Mouse (Mus musculus) kidney, adult 2 months (tissue): ENCODE data around the gene Edc3. TPM values are rescaled to one million over a fixed set of nuclear protein-coding genes. Genes with fewer than 3 reads are reported as not detected.
A peak's percentile ranks its signal among the peaks of the same experiment; 100 is the strongest.

Experiments used
- DNase-seq: peaks from one replicate; pipeline ENCODE4 v3.0.0; 2021
- H3K27ac ChIP-seq: fragments of 200-500 bp; 2 replicates; pipeline ENCODE4 v1.5.1; 2012; ENCODE audit warnings: low read depth, low read length, control low read depth, inconsistent platforms; ENCODE audit not compliant: insufficient read depth
- H3K27me3 ChIP-seq: fragments of 200-500 bp; replicated peaks from 2 replicates; pipeline ENCODE4 v1.6.1; 2012; ENCODE audit warnings: mild to moderate bottlenecking, moderate library complexity, low read length, inconsistent platforms; ENCODE audit not compliant: control insufficient read depth, insufficient read depth
- H3K36me3 ChIP-seq: fragments of 200-500 bp; 2 replicates; pipeline ENCODE4 v1.6.1; 2012; ENCODE audit warnings: mild to moderate bottlenecking, moderate library complexity, low read length, inconsistent platforms; ENCODE audit not compliant: control insufficient read depth, insufficient read depth
- H3K4me1 ChIP-seq: fragments of 200-500 bp; 2 replicates; pipeline ENCODE4 v1.6.1; 2011; ENCODE audit warnings: low read length; ENCODE audit not compliant: control insufficient read depth, insufficient read depth
- H3K4me3 ChIP-seq: fragments of 200-500 bp; 2 replicates; pipeline ENCODE4 v1.5.1; 2011; ENCODE audit warnings: mild to moderate bottlenecking, low read depth, low read length, control low read depth; ENCODE audit not compliant: insufficient read depth
- CTCF ChIP-seq: fragments of 200-500 bp; conservative IDR thresholded peaks from 2 replicates; pipeline ENCODE4 v1.5.1; 2011; ENCODE audit warnings: low read depth, mild to moderate bottlenecking, control low read depth, low read length, moderate library complexity, mixed read lengths; ENCODE audit not compliant: insufficient read depth, insufficient read length
- POLR2A ChIP-seq: fragments of 200-500 bp; IDR thresholded peaks from one replicate; pipeline ENCODE4 v1.6.1; 2011; ENCODE audit warnings: low read depth, low read length, control low read depth
- WGBS: fragments of 180-500 bp; shearing (Covaris S2); methylation state at CpG from one replicate; pipeline ENCODE4 v1.1.7; 2018; 5-methylcytosine and 5-hydroxymethylcytosine counted together
- polyA plus RNA-seq: library from polyadenylated mRNA; depleted of rRNA; stranded (reverse); fragments of >200 nt; gene quantifications from 2 replicates; pipeline ENCODE4 v1.2.3, GENCODE M21; 2012

The Edc3 gene
- polyA plus RNA-seq, 1 experiment: 7.9 TPM

- no peak overlapping the region for H3K27ac ChIP-seq
- WGBS: 88% methylated on average over 3 of the region's 3 CpGs
- H3K27me3 ChIP-seq: no peaks in the 10 kb centered on the region
Observed at GRCm38 (mm10) chr9:57667136-57667535, 41.2 kb upstream of the Edc3 start.

GRCm38 (mm10) chr9:57667817-57668216 is 40.5 kb upstream of the Edc3 start:
- DNase-seq: no peak

More at GRCm38 (mm10) chr9:57667136-57667535, 41.2 kb upstream of the Edc3 start:
- Histone ChIP-seq H3K4me1 (peaks cover 14% of the 10 kb centered on the region; the same call in 1 of the 2 replicates), H3K4me3 (no peak overlapping the region), H3K36me3 (no peaks in the 10 kb centered on the region)
- TF ChIP-seq CTCF (no peak), POLR2A (no peak)
- DNase-seq: no peak

GRCm38 (mm10) chr9:57668277-57668676 is 40.1 kb upstream of the Edc3 start:
- Histone ChIP-seq H3K4me1 (peaks cover 14% of the 10 kb centered on the region; the same call in 1 of the 2 replicates), H3K27ac (no peak overlapping the region), H3K4me3 (no peak overlapping the region), H3K36me3 (no peaks in the 10 kb centered on the region), H3K27me3 (no peaks in the 10 kb centered on the region)
- TF ChIP-seq POLR2A (no peak), CTCF (no peak)
- 29% methylated on average over 1 of the region's 1 CpGs for WGBS
- peak; percentile 62 for DNase-seq

More at GRCm38 (mm10) chr9:57667817-57668216, 40.5 kb upstream of the Edc3 start:
- no peak for TF ChIP-seq POLR2A
- TF ChIP-seq CTCF: no peak
- WGBS: 75% methylated on average over 11 of the region's 11 CpGs
- H3K27ac ChIP-seq: no peak overlapping the region
- H3K4me3 ChIP-seq: no peak overlapping the region
- H3K36me3 ChIP-seq: no peaks in the 10 kb centered on the region
- H3K4me1 ChIP-seq: peaks cover 14% of the 10 kb centered on the region; the same call in 1 of the 2 replicates
- H3K27me3 ChIP-seq: no peaks in the 10 kb centered on the region

- DNase-seq: peak; percentile 94
- TF ChIP-seq CTCF (no peak), POLR2A (no peak)
- no peak overlapping the region for H3K27ac ChIP-seq
- H3K4me3 ChIP-seq: no peak overlapping the region
- no peaks in the 10 kb centered on the region for H3K27me3 ChIP-seq
- H3K4me1 ChIP-seq: peaks cover 14% of the 10 kb centered on the region; the same call in 1 of the 2 replicates
- H3K36me3 ChIP-seq: no peaks in the 10 kb centered on the region
- 43% methylated on average over 3 of the region's 3 CpGs for WGBS
Observed at GRCm38 (mm10) chr9:57669566-57669965, 38.8 kb upstream of the Edc3 start.

GRCm38 (mm10) chr9:57671037-57671436 is 37.3 kb upstream of the Edc3 start:
- no peak overlapping the region for H3K4me3 ChIP-seq
- no peak for DNase-seq
- no peak for TF ChIP-seq CTCF
- no peak for TF ChIP-seq POLR2A
- no peak overlapping the region for H3K27ac ChIP-seq
- H3K36me3 ChIP-seq: no peaks in the 10 kb centered on the region
- WGBS: 88% methylated on average over 4 of the region's 4 CpGs
- H3K27me3 ChIP-seq: no peaks in the 10 kb centered on the region
- peaks cover 14% of the 10 kb centered on the region; the same call in 1 of the 2 replicates for H3K4me1 ChIP-seq

GRCm38 (mm10) chr9:57671500-57671899 is 36.8 kb upstream of the Edc3 start:
- no peak for DNase-seq
- no peak overlapping the region for H3K4me3 ChIP-seq
- WGBS: 88% methylated on average over 5 of the region's 5 CpGs
- H3K4me1 ChIP-seq: peaks cover 14% of the 10 kb centered on the region; the same call in 1 of the 2 replicates
- H3K27me3 ChIP-seq: no peaks in the 10 kb centered on the region
- TF ChIP-seq POLR2A: no peak
- TF ChIP-seq CTCF: no peak
- H3K27ac ChIP-seq: no peak overlapping the region
- no peaks in the 10 kb centered on the region for H3K36me3 ChIP-seq

GRCm38 (mm10) chr9:57681411-57681810 is 26.9 kb upstream of the Edc3 start:
- 65% methylated on average over 10 of the region's 10 CpGs for WGBS

More at GRCm38 (mm10) chr9:57681411-57681810, 26.9 kb upstream of the Edc3 start:
- H3K4me1 ChIP-seq: 0 out of 2 replicates have a peak, but pooled peaks cover 2% of the 10 kb centered on the region
- TF ChIP-seq CTCF (no peak), POLR2A (no peak)
- DNase-seq: peak; percentile 28
- H3K27ac ChIP-seq: no peak overlapping the region
- H3K36me3 ChIP-seq: no peaks in the 10 kb centered on the region
- H3K27me3 ChIP-seq: no peaks in the 10 kb centered on the region
- H3K4me3 ChIP-seq: no peak overlapping the region
